Mouse (Mus musculus) hindbrain, postnatal 0 days (tissue): ENCODE measurements around the gene Prdx1. TPM values are rescaled to one million over a fixed set of nuclear protein-coding genes. Genes with fewer than 3 reads are reported as not detected.
"Not testable (repeated sequence)": the region's sequence is repeated elsewhere in the genome, so short reads cannot be mapped to it uniquely, and the experiment has no call there.

Experiments used
- ATAC-seq: fragments of 200-750 bp; cut with Nextera tagmentation; 2 replicates; pipeline ENCODE4 v1.8.0; 2017; ENCODE audit warnings: mild to moderate bottlenecking, moderate TSS enrichment, moderate library complexity
- DNase-seq: peaks from one replicate; pipeline ENCODE4 v3.0.0-alpha.2; 2015; ENCODE audit warnings: low spot score
- H3K27ac ChIP-seq: fragments of 300-500 bp; sonication (generic); 2 replicates; pipeline ENCODE4 v1.5.1; 2014; ENCODE audit warnings: mild to moderate bottlenecking
- H3K27me3 ChIP-seq: fragments of 300-500 bp; sonication (generic); 2 replicates; pipeline ENCODE4 v1.6.1; 2014; ENCODE audit warnings: low read length, mixed read lengths; ENCODE audit not compliant: insufficient read depth
- H3K36me3 ChIP-seq: fragments of 300-500 bp; sonication (generic); 2 replicates; pipeline ENCODE4 v1.6.1; 2014; ENCODE audit warnings: low read length, mixed read lengths; ENCODE audit not compliant: insufficient read depth
- H3K4me1 ChIP-seq: fragments of 300-500 bp; sonication (generic); 2 replicates; pipeline ENCODE4 v1.6.1; 2014; ENCODE audit warnings: antibody characterized with exemption, low read length, mixed read lengths; ENCODE audit not compliant: insufficient read depth
- H3K4me2 ChIP-seq: fragments of 300-500 bp; sonication (generic); 2 replicates; pipeline ENCODE4 v1.6.1; 2014; ENCODE audit warnings: low read depth, mild to moderate bottlenecking, low read length, moderate library complexity, mixed read lengths
- H3K4me3 ChIP-seq: fragments of 300-500 bp; sonication (generic); 2 replicates; pipeline ENCODE4 v1.5.1; 2014; ENCODE audit warnings: low read length
- H3K9ac ChIP-seq: fragments of 300-500 bp; sonication (generic); replicated peaks from 2 replicates; pipeline ENCODE4 v1.6.1; 2014; ENCODE audit warnings: mild to moderate bottlenecking, low read length, moderate library complexity, mixed read lengths
- H3K9me3 ChIP-seq: fragments of 300-500 bp; sonication (generic); 2 replicates; pipeline ENCODE4 v1.6.1; 2016; ENCODE audit warnings: low read length, mixed read lengths
- CTCF ChIP-seq: IDR thresholded peaks from 2 replicates; pipeline ENCODE4 v1.5.1; 2016; ENCODE audit warnings: antibody characterized with exemption, control low read depth, low read depth
- WGBS: fragments of 180-500 bp; shearing (Covaris S2); extraction: QIAGEN DNeasy Blood & Tissue Kit; methylation state at CpG from one replicate; pipeline ENCODE4 v1.1.7; 2014; 5-methylcytosine and 5-hydroxymethylcytosine counted together
- polyA plus RNA-seq: library from polyadenylated mRNA; unstranded; fragments of >200 nt; fragmentation: Nextera tagmentation; extraction: Ambion mirVana; gene quantifications from 2 replicates; pipeline ENCODE4 v1.2.1, GENCODE M21; 2015
- total RNA-seq: library from RNA; depleted of rRNA; stranded (reverse); fragments of >200 nt; gene quantifications from 2 replicates; pipeline ENCODE4 v1.2.3, GENCODE M21; 2014

The Prdx1 gene
- total and polyA plus RNA-seq, 2 experiments from 2014 or later, result 136 to 589 TPM

- Histone ChIP-seq H3K9me3 (no peaks in the 10 kb centered on the region), H3K36me3 (no peaks in the 10 kb centered on the region), H3K4me1 (no peaks in the 10 kb centered on the region), H3K4me2 (no peak overlapping the region), H3K4me3 (no peak overlapping the region), H3K9ac (no peak overlapping the region), H3K27me3 (no peaks in the 10 kb centered on the region), H3K27ac (no peak overlapping the region)
- TF ChIP-seq CTCF, result no peak
- 90% methylated on average over 3 of the region's 3 CpGs for WGBS
- no peak for ATAC-seq
- no peak for DNase-seq
These were observed 9.3 kb upstream of the Prdx1 start for GRCm38 (mm10) chr4:116676027-116676426.

DNA sequence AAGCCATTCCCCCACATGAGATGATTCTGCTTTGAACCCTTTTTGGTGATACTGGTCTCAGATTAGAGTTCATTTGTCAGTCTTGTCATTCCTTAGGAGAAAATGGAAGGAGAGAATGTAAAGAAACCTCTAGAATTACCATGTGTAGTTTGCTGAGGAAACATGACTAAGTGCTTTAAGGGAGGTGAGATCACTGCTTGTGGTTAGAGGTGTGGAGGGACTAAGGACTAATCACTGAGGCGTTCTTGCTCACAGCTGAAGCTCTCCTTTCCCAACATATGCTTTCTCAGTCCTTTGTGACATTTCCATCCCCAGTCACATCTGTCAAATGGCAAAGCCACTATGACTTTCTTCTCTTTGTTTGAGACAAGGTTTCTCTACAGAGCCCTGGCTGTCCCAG, 7.5 kb upstream of the Prdx1 start:
- Histone ChIP-seq H3K27me3 (no peaks in the 10 kb centered on the region), H3K36me3 (no peaks in the 10 kb centered on the region), H3K27ac (no peak overlapping the region), H3K9ac (no peak overlapping the region), H3K9me3 (no peaks in the 10 kb centered on the region), H3K4me2 (no peak overlapping the region), H3K4me3 (no peak overlapping the region), H3K4me1 (no peaks in the 10 kb centered on the region)
- no peak for TF ChIP-seq CTCF
- DNase-seq, result no peak
- no peak for ATAC-seq
- 81% methylated on average over 1 of the region's 1 CpGs for WGBS

DNA sequence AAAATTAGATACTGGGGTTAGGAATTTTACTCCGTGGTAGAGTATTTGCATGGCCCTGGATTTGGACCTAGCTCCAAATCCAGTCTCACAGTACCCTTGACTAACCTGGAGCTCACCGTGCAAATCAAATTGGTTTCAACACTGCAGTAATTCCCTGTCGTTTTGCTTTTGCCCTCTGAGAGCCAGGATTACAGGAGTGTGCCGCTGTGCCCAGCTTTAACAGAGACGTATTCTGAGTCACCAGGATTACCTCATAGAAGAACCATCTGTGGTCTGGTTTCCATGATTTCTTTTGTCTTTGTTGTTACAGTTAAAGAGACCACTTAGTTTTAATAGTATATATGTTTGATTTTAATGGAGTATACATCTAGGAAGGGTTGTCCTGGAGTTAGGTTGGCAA, 6.2 kb upstream of the Prdx1 start:
- no peak for DNase-seq
- Histone ChIP-seq H3K27me3 (no peaks in the 10 kb centered on the region), H3K9ac (no peak overlapping the region), H3K27ac (no peak overlapping the region), H3K9me3 (no peaks in the 10 kb centered on the region), H3K36me3 (no peaks in the 10 kb centered on the region), H3K4me2 (no peak overlapping the region), H3K4me3 (no peak overlapping the region), H3K4me1 (no peaks in the 10 kb centered on the region)
- ATAC-seq, result no peak
- no peak for TF ChIP-seq CTCF
- WGBS, result 66% methylated on average over 5 of the region's 5 CpGs

DNA sequence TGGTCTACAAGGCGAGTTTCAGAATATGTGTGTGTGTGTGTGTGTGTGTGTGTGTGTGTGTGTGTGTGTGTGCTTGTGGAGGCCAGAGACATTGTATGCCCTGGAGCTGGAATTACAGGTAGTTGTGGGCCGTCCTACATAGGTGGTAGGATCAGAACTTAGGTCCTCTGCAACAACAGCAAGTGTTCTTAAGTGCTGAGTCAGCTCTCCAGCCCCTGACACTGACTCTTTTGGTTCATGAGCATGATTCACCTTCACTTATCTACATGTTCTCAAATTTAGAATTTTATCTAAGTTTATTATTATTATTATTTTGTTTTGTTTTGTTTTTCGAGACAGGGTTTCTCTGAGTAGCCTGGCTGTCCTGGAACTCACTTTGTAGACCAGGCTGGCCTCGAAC, 4.8 kb upstream of the Prdx1 start:
- not testable (repeated sequence) for H3K27ac ChIP-seq, H3K27me3 ChIP-seq, H3K36me3 ChIP-seq, H3K4me1 ChIP-seq, H3K4me3 ChIP-seq, H3K9me3 ChIP-seq, H3K9ac ChIP-seq, H3K4me2 ChIP-seq, ATAC-seq, DNase-seq
- WGBS, result 89% methylated on average over 4 of the region's 4 CpGs

DNA sequence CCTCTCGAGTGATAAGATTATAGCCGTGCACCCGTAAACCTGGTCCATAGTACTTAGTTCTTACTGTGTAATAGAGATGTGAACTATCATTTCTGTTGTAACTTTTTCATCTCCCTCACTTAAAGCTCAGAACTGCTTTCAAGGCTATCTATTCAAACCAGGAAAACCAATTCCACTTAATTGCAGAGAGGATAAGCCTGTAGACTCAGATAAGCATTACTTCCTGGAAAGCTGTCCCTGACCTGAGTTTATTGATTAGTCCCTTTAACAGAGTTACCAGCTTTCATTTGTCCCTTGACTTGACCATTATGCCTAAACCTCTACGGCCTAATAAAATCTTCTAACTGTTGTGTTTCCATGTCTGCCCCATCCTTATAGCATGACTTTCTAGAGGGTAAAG, 1.4 kb upstream of the Prdx1 start:
- no peak for ATAC-seq
- H3K4me1 ChIP-seq, result 0 out of 2 replicates have a peak, but pooled peaks cover 3% of the 10 kb centered on the region
- H3K27me3 ChIP-seq, result no peaks in the 10 kb centered on the region
- 93% methylated on average over 4 of the region's 4 CpGs for WGBS
- H3K4me3 ChIP-seq, result no peak overlapping the region
- no peaks in the 10 kb centered on the region for H3K9me3 ChIP-seq
- TF ChIP-seq CTCF, result no peak
- H3K36me3 ChIP-seq, result 0 out of 2 replicates have a peak, but pooled peaks cover 6% of the 10 kb centered on the region
- H3K4me2 ChIP-seq, result no peak overlapping the region
- no peak overlapping the region for H3K9ac ChIP-seq
- H3K27ac ChIP-seq, result no peak overlapping the region
- no peak for DNase-seq

DNA sequence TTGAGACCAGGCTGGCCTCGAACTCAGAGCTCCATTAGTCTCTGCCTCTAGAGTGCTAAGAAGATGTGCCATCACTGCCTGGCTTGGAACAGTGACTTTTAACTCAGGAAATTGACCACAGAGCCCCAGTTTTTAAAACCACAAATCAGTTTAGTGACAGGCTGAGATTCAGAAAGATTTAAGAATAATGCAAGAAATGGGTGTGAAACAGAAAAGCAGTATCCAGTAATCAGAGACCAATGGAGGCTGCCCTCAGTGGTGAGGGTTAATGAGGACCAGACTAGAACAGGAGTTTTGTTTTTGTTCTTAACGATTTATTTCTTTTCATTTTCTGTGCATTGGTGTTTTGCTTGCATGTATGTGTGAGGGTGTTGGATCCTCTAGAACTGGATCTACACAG, 679 bp upstream of the Prdx1 start:
- Histone ChIP-seq H3K27ac (peak overlapping the region; percentile 93), H3K4me2 (peak overlapping the region; percentile 63; the same call in 1 of the 2 replicates), H3K4me3 (peak overlapping the region; percentile 67), H3K9me3 (no peaks in the 10 kb centered on the region), H3K4me1 (0 out of 2 replicates have a peak, but pooled peaks cover 3% of the 10 kb centered on the region), H3K27me3 (no peaks in the 10 kb centered on the region), H3K36me3 (peaks cover 13% of the 10 kb centered on the region; the same call in 1 of the 2 replicates), H3K9ac (no peak overlapping the region)
- 76% methylated on average over 2 of the region's 2 CpGs for WGBS
- no peak for DNase-seq
- no peak for ATAC-seq
- no peak for TF ChIP-seq CTCF

DNA sequence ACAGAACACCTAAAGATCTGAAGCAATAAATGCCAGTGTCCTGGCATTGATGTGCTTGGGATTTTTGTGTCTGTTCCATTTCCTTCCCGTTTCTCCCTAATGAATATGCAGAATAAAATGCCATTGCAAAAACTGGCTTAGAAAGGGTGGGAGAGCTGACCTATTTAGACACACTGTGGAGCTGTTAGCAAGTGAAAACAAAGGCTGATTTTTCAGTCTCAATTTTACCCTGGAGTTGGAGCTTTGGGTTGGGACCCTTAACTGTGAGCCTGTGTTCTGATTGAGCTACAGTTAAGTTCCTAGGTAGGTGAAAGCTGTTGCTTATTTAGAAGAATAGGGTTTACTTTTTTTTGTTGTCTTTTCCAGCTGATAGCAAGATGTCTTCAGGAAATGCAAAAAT, 1.7 kb downstream of the Prdx1 start:
- Histone ChIP-seq H3K4me1 (0 out of 2 replicates have a peak, but pooled peaks cover 3% of the 10 kb centered on the region), H3K36me3 (peaks cover 17% of the 10 kb centered on the region; the same call in 1 of the 2 replicates), H3K4me2 (peak overlapping the region; percentile 63), H3K9ac (peak overlapping the region; percentile 31), H3K27ac (0 out of 2 replicates have a peak overlapping the region, but pooled peaks have one; percentile 6), H3K4me3 (peak overlapping the region; percentile 67), H3K9me3 (no peaks in the 10 kb centered on the region), H3K27me3 (no peaks in the 10 kb centered on the region)
- ATAC-seq (no peak), DNase-seq (no peak)
- TF ChIP-seq CTCF, result no peak
- 10% methylated on average over 1 of the region's 1 CpGs for WGBS
